Mouse (Mus musculus) retina, postnatal 7 days (tissue): ENCODE measurements around the gene Skp2.
"Not testable (repeated sequence)": the region's sequence is repeated elsewhere in the genome, so short reads cannot be mapped to it uniquely, and the experiment has no call there.

ENCODE experiments used
- DNase-seq: peaks from one replicate; pipeline ENCODE4 v3.0.0-alpha.2; 2012; ENCODE audit warnings: low read depth, low spot score

Gene Skp2

DNA sequence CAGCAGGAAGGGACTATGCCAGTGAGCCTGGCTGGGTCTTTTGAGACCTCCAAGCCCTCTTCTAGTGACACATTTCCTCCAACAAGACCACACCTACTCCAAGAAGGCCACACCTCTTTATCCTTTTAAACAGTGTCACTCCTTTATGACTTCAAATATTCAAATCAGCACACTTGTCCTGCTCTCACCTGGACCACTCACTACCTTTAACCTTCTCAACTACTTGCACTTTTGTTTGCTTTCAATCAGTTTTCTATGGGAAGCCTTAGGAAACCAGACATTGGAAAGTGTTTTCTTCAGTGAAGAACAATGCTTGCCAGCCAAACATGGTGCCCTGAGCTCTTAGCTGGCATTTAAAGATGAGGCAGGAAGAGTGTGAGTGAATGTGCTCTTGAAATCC lies at the start of gene Skp2:
Gene Skp2, minus strand, starts transcription at position 101 of the 400 bp plus-strand sequence.
- no peak for DNase-seq

DNA sequence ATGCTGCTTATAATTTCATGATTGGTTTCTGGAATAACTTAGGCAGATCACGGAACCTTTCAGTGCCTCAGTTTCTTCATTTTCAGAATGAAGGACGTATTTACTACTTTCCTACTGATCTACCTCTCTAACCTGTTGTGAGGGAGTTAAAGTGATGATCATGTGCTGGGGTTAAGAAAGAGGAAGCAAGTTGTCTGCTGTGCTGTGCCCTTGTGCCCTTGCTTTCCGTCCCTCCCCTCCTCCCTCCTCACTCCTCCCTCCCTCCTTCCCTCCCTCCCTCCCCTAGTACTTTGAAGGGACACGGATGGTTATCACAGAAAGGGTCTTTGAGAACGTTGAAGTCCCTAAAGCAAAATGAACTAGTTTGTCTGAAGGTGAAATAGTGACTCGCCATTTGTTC lies 43.2 kb upstream of the Skp2 start:
- no peak for DNase-seq

DNA sequence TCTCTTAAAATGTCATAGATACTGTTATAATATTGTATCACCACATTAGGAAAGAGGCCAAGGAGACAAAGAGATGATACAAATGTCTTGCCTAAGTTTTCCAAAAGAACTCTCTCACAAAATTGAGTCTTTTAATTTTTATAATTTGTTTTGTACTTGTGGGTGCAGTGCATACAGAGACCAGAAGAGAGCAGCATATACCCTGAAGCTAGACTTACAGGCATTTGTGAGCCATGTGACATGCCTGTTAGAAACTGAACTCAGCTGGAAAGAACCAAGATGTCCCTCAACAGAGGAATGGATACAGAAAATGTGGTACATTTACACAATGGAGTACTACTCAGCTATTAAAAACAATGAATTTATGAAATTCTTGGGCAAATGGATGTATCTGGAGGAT lies 37.5 kb upstream of the Skp2 start:
- DNase-seq = not testable (repeated sequence)

DNA sequence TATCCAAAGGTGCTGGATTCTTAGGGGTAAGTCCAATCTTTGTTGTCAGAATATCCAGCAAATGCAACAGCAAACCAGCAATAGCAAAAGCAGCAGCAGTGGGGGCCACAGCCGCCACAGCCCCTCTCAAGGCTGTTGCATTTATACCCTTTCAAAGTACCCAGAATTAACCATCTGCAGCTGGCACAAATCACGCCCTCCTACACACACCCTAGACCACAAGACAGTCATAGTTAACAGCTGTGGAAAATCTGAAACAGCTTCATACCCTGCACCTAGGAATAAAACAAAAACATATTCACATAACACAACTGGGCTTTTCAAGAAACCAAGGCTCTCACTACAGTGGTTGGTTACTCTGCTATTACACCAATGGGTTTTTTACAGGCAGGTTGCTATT lies 34.6 kb upstream of the Skp2 start:
- DNase-seq = no peak

DNA sequence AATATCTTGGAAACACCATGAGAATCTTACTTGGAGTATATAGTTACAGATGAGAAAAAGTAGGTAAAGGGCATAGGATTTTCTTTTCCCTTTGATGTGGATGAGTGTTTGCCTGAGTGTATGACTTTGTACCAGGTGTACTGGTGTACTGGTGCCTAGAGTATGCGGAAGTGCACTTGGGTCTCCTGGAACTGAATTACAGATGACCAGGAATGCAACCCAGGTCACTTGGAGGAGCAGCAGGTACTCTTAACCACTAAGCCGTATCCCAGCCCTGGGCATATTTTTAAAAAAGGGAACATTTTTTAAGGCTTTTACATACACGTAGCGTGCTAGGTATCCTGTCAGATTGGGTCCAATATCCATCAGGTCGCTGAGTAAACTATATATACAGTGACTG lies 28.8 kb upstream of the Skp2 start:
- DNase-seq = no peak

DNA sequence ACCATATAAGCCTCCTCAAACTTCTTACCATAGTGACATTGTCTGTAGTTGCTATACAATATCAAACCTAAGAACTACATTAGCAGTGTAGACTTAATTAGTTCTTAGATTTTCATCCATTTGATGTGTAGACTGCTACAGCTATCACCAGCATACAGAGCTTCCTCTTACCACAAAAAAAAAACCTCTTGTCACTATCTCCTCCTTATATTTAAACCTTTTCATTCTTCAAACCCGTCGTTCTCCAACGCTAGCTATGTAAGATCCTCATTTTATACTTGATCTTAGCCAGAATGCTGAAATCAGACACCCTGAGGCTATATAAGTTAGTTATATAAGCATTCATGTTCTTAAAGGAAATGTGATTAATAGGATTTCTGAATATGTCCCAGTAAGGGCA lies 21.8 kb upstream of the Skp2 start:
- no peak for DNase-seq

DNA sequence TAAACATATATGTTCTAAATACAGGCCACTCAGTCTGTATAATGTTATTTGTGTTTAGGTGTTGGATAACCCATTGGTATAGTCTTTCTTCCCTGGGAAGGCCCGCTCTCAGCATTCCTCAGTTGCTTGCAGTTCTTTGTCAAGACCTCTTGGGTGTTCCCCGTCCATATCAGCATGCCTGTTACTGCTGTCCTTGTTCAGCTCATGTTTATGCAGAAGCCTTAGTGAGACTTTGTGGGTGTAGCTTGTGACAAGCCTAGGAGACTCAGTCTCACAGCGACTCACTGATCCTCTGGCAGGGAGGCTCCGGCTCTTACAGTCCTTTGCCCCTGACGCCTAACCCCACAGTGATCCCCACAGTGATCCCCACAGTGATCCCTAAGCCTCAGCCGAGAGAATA lies 8.9 kb upstream of the Skp2 start:
- DNase-seq = no peak

DNA sequence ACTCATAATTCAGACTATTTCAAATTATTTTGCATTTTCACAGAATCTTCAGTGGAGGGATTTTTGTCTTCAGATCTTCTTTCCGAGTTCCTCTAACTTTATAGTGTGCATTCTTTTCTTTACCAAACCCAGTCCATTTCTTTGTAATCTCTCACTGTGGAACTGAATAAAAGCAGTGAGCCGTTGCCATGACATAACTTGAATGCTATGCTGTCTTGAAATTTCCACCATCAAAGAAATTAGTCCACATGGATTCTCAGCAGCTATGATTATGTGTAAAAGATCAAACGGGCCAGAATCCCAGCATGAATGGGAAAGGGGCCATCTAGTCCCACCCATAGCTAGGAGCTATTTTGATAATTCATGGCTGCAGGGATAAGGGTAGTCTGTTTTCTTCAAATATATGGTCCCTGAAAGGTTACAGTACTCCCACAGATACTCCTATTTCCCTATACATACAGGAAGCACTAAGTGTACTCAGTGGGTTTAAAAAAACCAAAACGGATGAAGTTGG lies 7.4 kb upstream of the Skp2 start:
- DNase-seq = no peak

DNA sequence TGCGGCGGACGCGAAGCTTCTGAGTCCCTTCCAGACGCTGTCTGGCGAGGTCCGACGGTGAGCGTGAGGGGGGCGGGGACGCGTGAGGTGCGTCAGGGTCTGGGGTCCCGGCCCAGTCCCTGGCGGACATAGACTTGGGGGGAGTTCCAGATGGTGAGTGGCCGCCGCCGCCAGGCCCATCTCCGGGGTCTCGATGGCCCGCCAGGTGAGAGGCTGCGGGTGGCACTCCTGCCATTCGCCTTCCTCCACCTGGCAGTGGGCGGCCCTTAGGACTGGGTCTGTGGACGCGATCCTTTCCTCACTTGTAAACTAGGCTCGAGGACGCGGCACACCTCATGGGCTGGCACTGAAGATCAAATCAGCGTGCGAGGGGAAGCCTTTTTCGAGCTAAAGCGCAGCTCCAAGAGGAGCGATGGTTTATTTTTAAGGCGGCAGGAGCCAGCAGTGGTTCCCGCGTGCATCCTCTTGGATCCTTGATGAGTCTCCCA lies 14.5 kb downstream of the Skp2 start:
- peak; percentile 11 for DNase-seq

DNA sequence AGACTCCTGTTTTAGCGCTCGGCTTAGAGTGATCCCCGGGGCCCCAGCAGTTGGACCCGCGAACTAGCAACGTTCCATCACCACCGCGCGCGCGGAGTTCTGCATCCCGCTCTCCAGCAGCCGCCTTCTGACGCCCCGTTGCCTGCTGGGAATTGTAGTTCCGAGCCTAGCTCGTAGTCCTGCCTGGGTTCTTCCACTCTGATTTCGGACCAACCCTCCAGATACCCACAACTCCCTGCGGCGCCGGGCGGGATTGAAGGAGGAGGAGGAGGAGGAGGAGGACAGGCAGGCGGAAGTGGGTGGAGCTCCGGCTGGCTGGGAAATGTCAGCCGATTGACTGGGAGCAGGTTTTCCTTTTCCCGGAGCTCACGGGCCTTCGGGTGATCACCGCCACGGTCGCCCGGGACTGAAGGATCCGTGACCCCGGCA lies 15.0 kb downstream of the Skp2 start, which contains the start of gene Lmbrd2:
Gene Lmbrd2, plus strand, starts transcription at position 299 of the 429 bp plus-strand sequence.
- peak; percentile 94 for DNase-seq

DNA sequence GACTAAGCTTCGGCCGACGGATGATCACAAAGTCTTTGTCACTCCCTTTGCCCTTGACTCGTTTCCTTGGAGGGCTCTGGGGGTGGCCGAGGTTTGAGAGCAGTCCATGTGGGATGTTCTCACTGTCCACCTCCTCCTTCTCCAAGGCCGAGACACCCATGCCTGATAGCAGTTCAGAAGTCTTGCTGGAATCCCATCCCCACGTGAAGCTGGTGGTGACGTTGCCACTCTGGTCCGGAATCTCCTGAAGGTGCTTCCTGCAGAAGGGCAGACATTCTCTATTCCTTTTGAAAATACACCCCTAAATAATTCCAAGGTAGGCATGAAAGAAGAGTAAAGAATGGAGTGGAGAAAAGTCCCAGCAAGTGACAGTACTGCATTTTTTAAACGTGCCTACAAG lies 15.8 kb downstream of the Skp2 start:
- no peak for DNase-seq

DNA sequence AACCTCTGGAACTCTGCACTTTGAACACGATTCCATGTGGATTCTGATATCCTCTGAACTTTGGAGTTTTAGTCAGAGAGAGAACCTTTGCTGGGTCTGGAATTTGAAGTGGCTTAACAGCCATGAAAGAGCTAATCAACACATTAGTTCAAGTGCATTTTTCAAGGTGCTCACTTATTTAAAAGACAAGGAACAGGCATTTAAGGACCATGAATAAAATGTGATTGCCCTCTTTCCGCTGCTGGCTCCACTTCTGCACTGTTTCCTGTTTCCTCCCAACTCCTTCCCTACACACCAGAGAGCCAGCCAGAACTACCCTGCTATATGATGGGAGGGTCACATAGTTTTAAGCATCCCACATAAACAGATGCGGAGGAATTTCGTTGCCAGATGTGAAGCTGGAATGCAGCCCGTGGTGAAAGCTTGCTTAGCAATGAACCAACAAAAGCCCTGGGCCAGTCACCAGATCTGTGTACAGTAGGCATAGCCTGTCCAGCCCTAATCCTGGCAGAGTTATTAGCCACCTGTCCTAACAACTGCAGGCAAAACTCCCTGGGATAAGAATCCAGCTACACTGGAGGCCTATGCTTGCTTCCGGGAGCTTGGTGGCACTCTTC lies 20.2 kb downstream of the Skp2 start:
- no peak for DNase-seq

DNA sequence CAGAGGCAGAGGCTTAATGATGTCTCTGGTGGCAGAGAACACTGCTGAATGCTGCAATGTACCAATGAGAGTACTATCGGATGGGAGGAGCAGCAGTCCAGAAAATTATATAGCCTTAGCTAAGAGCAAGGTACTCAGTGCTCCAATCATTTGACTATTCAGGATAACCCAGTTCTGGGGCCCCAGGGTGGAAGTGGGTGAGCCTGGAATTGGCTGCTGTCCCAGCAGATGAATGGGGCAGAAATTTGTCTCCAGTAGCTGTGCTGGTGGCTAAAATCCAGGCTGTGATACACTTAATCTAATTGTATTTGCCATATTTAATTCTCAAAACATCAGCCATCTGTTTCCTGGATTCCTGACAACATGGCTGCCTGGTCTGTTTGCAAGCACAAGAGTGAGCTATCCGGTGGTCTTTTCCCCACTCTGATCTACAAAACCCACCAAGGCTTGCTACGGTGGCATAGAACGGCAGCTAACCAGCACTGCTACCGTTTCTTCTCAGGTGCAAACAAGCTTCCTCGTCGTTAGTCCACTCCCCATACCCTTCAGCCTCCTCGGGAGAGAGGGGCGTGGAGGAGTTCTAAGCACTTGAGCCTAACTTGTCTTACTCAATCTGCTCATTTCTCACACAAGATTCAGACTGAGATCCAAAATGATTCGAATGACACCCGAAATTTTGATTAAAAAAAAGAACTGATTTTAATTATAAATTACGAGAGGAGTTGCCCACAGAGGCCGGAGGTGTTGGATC lies 22.4 kb downstream of the Skp2 start:
- DNase-seq = peak; percentile 13

DNA sequence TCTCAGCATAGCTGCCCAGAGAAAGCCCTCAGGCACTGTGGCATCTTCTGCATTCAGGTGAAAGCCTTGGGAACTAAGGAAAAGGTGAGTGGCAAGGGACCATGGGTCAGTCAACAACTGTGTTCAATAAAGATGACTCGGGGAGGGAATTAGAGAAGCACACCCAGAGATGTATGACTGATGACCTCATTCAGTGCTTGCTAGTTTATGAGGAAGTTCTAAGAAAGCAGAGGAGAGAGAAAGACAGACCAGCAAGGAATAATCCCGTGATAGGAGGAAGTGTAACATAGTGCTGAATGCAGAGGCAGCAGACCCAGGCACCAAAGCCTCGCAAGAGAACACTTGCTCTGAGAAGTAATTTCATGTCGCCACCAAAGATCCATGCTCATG lies 23.7 kb downstream of the Skp2 start:
- DNase-seq = no peak

DNA sequence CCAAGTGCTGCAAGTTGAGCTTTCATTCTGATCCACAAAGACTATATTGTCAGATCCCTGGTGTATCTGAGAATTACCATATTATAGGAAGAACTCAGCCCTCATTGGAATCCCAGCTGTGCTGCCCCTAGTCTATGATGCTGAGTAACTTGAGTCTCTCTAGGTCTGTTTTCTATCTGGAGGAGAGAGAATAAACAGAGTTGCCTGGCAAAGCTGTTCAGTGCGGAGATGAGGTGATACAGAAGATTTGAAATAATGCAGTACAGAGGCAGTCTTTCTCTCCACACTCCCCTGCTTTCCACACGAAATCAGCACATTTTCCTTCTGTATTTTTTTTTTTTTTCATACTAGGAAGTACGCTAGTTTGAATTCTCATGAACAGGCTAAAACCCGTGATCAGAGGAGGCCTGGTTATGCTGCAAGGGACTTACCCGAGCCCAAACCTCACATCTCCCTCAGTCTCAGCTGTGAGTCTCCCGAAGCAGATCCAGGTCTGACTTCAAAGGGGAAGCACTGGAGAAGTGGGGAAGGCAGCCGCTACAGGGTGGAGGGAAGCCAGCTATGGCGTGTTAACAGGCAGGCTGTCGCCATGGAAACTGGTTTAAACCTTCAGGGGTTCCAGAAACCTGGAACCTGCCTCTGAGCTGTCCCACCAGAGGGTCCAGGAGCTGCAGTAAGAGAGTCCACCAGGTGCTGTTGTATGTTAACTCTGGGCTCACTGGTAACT lies 24.3 kb downstream of the Skp2 start:
- no peak for DNase-seq

DNA sequence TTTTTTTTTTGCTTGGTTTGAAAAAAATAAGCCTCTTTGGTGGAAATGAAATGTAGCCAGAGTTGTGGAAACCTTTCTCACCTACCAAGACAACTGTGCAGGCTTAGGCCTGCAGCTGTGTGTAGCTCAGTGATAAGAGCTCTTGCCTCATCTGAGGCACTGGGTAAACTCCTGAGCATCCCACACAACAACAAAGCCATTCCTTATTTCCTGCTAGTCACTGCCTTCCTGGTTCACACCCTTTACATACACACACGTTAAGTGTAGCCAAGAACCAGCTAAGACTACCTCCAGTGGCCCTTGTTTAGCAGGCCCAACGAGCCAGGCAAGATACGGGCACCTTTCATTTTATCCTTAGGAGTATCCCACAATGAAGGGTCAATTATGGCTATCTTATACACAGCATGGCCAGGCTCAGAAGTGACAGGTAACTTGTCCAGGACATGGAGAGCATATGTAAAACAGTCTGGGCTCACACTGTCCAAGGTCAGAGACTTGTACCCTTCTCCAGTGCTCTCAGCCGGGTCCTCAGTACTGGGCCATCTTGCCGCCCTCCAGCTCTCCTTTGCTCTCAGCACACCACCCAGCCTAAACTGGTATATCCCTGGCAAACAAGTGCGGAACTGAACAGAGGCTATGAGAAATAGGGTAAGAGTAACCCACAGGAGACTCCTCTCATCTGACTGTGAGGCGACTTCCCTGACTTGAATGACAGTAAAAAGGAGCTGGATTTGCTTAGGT lies 28.0 kb downstream of the Skp2 start:
- DNase-seq = no peak

DNA sequence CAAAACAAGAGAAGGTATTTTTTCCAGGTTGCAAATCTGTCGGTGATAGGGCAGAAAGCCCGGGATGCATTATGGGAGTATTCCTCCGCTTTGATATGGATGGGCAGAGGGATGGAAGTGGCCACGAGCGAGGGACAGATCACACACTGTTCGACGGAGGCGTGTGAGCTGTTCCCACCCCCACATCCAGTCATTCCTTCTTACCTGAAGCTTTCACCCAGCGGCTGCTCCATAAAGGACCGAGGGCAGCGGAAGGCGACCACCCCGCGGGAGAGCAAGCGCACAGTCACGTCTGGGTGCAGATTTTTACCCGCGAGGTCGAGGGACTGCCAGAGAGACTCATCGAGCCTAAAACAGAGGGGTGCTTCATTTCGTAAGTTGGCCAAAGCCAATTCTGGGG lies 30.4 kb downstream of the Skp2 start:
- no peak for DNase-seq

DNA sequence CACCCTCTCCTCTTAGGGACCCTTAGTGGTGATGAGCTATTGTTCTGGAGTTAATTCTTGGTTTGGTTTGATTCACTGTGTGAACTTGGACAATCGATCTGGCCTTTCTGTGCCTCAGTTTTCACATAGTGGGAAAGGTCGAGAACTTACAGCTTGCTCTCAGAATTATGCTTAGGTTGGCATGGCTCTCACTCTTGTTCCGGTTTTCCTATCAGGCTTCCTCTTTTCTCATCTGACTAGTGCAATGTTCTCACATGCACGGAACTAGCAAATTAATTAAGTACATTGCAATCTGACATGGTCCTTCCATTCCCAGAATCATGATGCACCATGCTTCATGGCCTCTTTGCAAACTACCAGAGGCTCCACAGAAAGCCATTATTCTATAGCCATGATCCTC lies 32.2 kb downstream of the Skp2 start:
- no peak for DNase-seq

DNA sequence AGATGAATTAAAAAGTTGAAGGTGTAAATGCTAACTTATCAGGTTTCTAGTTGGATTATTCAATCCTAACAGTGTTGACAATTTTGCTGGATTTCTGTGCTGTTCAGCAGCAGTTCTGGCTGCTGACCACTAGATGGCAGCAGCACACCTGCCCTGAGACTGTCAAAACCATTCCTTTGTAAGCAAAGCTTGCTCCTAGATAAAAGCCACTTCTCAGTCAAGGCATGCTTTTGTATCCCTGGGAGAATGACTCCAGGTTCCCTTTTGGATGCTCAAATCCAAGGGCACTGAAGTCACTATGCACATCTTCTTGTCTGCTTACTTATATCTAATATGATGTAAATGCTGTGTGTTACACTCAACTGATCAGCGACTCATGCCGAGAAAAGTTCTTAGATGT lies 35.1 kb downstream of the Skp2 start:
- DNase-seq = peak; percentile 51

DNA sequence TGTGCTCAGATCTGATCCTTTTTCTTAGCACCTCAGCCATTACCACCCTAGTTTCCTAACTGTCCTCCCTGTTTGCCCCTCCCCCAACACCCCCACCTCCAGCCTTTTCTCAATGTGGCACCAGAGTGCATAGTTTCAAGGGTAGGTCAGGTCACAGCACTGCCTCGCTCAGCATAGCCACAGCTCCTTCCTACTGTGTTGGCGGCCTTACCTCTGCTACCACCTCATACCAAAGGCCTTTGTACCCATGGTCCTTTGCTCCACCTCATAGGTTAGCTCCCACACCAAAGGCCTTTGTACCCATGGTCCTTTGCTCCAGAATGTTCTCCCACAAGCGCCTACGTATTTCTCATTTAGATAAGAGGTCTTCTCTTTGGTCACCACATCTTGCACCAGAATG lies 36.4 kb downstream of the Skp2 start:
- no peak for DNase-seq

DNA sequence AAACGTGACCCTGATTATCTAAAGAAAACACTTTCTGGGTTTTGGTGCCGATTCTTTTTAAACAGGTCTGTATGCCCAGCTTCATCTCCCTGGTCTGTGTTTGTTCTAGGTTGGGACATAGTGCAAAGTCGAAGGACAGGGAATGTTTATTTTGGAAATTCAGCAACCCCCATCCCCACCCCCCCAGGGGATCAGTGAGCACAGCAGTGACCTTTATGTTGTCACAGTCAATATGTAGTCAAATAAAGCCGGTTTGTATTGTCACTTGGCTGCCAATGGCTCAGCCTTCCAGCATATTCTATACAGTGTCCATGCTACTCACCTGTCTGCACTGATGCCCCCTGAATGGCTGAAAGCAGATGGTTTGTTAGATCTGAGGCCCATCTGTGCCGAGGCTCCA lies 40.6 kb downstream of the Skp2 start:
- DNase-seq = no peak

DNA sequence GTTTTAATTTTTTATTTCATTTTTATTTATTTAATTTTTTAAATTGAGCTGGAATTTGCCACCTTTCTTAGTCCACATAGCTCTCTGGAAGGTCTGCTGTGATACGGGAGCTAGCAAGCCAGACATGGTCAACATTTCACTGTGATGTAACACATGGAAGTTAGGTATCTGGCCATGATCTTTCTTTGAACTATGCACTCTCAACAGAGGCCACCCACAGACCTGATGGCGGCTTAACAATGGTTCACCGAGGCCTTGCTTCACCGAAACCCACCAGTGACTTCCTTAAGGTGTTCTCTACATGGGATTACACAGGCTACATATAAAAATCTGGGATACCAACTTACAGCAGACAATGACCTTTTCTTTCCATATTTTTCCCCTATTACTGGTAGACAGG lies 41.1 kb downstream of the Skp2 start:
- no peak for DNase-seq
